Mouse (Mus musculus) urinary bladder, postnatal 14 days (tissue): ENCODE measurements around the gene Med16.

Experiments used
- DNase-seq: peaks from one replicate; pipeline ENCODE4 v3.0.0; 2021; ENCODE audit warnings: low spot score

Med16 gene

DNA sequence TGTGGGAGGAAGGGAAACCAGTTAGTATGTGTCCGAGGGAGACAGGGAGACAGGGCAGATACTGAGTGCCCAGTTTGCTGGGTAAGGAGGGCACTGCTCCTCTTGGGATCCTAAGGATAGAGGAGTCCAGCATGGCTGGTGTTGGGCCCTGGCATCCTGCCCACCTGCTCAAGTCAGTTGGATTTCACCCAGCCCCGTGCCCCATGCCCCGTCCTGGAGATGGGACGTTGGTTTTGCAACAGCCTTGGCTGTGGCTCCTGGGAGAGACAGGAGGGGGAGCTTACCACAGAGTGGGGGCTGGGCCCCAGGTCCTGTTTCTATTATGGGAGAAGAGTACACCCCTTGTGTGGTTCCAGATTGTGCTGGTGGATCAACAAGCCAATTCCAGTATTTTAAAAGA lies 24.3 kb downstream of the Med16 start:
- DNase-seq = no peak

DNA sequence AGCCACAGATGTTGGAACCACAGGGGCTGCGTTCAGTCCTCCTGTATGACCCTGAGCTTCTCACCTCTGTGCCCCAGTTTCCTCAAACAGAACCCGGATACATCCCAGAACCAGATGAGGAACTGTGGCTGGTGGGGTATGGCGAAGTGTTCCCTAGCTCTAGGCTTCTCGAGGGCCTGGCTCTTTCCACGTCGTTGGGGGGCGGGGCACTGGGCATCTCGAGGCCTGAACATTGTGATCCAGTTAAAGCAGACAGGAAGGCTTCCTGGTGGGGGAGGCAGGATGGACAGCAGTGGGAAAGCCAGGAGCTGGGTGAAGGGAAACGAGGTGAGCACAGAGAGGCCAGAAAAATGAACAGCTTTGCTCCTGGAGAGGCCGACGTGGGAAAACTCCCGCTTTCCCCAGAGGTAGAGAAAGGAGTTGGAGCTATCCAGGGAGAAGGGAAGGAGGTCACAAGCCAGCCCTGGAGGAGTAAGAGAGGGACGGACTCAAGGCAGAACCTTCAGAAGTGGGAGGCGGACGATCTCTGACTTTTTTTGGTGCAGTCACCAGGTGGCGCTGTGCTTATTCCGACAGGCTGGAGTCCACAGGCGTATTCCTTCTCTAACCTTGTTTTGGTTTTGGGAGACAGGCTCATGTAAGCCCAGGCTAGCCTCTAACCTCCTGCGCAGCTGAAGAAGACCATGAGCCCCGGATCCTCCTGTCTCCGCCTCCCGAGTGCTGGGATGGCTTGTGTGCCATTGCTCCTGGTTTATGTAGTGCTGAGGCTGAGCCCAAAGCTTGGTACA lies 25.2 kb downstream of the Med16 start:
- DNase-seq = peak; percentile 84

DNA sequence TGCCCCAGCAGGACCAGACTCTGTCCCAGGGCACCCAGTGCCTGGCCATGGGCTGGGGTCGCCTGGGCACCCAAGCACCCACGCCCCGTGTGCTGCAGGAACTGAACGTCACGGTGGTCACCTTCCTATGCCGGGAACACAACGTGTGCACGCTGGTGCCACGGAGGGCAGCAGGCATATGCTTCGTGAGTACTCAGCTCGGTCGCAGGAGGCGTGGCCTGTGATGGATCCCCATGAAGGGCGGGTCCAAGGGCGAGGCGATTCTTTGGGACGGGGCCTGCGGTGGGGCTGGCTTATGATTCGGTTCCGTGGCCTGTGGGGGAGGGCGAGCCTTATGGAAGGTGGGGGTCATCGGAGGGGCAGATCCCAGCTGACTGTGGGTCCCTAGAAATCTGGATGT lies 26.7 kb downstream of the Med16 start:
- DNase-seq = no peak

DNA sequence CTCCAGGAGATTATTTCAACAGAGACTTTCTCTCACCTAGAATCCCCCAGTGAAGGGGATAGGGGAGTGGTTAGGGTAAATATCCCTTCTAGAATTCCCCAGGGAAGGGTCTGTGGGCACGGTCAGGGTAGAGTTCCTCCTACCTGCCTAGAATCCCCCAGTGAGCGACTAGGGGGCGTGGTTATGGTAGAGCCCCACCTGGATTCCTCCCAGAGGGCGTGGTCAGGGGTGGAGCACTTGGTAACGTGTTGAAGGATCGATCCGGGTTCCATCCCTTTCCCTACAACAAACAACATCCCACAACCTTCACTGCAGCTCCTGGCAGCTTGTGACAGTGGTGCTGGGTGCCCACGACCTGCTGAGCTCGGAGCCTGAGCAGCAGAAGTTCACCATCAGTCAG lies 28.0 kb downstream of the Med16 start:
- no peak for DNase-seq

DNA sequence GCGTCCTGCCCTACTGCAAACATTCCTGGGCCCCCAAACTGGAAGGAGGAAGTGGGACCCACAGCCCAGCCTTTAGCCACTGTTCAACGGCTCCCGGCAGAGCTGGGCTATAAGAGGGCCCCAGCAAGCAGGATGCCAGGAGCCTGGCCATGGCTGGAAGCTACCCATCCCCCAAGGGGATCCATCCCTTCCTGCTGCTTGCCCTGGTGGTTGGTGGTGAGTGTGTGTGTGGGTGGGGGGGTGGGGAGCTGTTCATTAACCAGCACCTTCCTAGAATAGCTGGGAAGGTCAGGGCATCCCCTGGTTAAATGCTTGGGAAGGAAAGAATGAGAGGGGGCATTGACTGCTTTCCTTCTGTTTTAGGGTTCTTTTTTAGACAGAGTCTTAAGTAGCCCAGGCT lies 29.2 kb downstream of the Med16 start:
- no peak for DNase-seq

DNA sequence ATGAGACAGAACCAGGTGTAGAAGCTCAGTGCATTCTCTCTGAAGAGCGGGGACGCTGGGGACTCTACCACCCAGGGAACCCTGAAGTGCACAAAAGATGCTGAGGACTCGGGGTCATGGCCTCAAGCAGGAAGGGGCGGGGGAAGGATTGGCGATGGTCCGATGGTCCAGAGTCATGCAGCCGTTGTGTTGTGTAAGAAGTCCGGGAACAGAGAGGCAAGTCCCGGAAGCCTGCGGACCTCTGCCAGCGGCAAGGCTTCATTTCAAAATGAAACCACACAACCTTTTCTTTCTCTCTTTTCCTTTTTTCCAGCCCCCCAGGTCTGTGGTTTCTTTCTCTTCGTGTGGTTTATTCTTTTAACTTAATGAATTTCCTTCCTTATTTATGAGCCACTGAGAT lies 31.0 kb downstream of the Med16 start:
- no peak for DNase-seq

DNA sequence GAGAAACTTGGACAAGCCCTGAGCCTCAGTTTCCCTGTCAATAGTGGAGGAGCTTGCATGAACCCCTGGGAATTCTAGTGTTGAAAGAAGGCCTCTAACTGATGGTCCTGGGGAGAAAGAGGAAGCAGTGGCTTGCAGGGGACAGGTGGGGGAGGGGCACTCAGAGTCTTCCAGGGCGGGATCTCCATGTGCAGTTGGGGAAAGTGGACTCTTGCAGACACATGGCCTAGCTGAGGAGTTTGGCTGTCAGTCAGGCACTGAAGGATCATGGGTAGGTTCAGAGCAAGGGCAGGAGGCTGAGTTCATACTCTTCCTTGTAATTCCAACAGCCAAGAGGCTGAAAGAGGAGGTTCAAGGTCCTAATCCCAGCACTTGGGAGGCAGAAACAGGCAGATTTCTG lies 31.5 kb downstream of the Med16 start:
- DNase-seq = no peak

DNA sequence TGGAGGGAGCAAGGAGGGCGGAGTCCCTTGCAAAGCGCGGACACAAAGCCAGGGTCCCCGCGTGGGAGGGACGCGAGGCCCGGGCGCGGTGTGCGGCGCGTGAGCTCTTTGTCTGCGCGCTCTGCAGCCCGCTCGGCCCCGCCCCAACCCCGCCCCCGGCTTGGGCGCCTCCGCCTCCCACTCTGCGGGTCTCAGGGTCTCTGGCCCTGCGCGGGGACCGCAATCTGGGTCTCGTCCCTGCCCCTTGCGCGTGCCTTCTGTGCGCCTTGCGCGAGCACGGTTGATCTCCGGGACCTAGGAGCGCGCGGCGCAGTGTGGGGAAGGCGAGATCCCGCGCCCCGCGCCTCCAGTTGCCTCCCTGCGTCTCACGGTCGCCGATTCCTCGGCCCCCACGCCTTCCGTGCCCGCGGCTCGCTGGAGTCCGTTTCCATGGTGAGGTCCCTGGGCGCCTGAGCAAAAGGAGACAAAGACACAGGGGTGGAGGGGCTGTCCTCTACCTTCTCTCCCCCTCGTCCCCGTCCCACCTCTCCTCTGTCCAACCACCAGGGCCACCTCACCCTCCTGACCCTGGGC lies 34.3 kb downstream of the Med16 start, which contains the start of the genes Prtn3 and Plppr3:
Prtn3 (plus strand) TSS at position 187 of the 573 bp plus-strand sequence.
Plppr3 (minus strand) TSS at position 345 of the 573 bp plus-strand sequence.
- DNase-seq = no peak

DNA sequence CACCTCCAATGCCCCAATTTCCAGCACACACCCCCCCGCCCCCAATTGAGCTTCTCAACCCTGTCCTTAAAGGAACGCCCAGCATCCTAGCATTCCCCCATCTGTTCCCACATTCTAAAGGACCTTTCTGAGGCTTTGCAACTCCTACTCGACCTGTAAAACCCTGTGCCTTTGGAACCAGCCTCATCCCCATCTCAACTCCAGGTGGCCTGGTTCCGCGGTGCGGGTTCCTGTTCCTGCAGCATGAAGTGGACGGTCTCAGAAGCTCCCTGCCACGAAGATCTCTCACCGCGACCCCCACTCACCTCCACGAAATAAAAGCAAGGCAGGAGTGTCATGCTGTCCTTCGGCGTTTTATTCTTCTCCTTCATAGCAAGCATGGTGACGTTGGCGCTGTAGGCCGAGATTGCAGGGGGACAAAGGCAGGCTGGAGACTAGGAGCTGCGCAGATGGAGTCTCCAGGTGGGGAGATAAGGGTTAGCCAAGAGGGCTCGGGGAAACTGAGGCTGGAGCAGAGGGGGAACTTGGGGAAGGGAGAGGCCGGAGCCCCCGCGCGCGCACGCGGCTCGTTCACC lies 34.9 kb downstream of the Med16 start:
- DNase-seq = no peak

DNA sequence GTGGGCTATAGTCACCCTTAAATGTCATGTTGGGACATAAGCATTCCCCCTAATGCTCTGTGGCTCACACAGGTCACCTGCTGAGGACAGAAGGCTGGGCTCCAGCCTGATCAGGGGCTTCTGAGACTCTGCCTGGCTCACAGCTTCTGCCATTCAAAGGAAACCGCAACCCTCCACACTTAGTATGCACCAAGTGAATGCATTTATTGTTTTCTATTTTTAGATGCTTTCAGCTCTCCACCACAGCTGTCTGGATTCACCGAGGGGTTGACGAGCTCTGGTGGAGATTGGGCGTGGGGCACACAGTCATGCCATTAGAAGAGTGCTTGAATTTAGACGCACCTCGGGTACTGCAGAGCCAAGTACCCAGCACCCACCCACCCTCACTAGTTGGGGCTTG lies 35.4 kb downstream of the Med16 start:
- DNase-seq = no peak

DNA sequence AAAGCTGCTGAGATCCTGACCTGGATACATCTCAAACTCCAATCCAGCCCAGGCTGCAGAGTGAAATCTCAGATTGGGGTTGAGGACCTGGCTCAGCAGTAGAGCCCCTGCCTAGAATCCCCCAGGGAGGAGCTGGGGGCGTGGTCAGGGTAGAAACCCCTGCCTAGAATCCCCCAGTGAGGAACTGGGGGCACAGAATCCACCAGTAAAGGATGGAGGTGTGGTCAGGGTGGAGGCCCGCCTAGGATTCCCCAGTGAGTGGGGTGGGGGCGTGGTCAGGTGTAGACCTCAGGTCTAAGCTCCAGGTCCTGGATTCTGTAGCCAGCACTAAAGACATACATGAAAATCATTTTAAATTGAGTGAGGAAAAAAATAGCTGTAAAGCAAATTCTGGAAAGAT lies 35.9 kb downstream of the Med16 start:
- DNase-seq = no peak

DNA sequence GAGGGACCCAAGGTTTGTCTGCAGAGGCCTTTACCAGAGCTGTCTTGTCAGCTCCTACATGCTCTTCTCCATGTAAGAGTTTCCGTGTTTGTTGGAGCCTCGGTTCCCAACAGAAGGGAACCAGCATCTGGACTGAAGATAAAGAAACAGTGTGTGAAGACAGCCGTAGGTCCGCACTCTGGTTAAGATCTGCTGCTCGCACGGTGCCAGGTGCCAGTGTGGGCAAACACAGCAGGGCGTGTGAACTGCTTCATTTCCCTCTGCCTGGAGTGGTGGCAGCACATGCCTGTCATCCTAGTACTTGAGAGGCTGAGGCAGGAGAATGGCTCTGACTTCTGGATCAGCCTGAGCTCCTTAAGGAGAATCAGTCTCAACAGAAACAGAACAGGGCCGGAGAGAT lies 36.9 kb downstream of the Med16 start:
- DNase-seq = no peak

DNA sequence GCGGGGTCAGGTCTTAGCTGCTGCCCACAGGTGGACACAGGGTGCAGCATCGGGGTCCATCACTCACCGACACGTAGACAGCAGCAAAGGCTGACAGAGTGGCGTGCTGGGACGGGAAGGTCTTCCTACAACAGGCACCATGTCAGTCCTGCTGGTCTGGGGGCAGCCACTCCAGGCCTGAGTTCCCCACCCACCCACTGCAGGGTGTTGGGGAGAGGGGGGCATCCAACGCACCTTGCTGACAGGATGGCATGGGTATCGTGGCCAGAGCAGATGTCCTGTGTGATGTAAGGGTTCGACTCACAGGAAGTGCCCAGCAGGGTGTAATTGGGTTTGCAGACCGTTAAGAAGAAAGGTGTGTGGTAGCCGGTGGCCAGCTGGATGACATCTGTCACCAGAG lies 42.1 kb downstream of the Med16 start:
- no peak for DNase-seq

DNA sequence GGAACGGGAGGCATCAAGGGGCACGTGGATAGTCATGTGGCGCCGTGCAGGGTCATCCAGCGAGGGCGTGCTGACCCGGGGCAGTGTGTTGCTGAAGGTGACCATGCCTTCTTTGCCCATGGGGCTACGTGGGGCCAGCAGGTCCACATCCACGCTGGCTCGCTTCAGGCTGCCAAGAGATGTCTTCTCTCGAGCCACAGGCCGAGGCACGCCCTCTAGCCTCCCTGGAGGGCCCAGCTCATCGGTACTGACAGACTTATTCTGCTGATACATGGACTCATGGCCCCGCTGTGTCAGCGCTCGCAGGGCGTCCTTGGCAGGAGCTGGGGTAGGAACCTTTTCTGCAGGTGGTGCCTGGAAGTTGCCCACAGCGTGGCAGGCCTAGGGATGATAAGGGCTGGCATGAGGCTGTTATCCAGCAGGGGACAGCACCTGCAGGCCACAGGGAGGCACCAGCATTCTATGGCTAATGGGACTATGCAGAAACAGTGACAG lies 42.9 kb downstream of the Med16 start:
- DNase-seq = no peak

DNA sequence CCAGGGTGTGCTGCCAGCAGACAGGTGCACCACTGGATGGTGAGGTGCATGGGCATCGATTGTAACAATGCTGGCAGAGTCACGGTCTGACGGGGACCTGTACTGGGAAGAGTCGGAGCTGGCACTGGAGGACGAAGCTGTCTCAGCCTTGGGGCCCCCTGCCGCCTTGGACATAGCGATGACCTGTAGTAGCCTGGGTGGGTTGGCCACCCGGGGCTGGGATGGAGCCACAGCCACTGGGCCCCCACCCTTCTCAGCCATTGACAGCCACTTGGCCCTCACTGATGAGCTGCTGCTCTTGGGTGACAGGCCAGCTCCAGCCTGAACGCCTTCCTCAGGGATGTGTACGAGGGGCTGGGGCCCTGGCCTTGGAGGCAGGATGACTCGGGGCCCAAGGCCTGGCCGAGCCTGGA lies 43.5 kb downstream of the Med16 start:
- DNase-seq = no peak

DNA sequence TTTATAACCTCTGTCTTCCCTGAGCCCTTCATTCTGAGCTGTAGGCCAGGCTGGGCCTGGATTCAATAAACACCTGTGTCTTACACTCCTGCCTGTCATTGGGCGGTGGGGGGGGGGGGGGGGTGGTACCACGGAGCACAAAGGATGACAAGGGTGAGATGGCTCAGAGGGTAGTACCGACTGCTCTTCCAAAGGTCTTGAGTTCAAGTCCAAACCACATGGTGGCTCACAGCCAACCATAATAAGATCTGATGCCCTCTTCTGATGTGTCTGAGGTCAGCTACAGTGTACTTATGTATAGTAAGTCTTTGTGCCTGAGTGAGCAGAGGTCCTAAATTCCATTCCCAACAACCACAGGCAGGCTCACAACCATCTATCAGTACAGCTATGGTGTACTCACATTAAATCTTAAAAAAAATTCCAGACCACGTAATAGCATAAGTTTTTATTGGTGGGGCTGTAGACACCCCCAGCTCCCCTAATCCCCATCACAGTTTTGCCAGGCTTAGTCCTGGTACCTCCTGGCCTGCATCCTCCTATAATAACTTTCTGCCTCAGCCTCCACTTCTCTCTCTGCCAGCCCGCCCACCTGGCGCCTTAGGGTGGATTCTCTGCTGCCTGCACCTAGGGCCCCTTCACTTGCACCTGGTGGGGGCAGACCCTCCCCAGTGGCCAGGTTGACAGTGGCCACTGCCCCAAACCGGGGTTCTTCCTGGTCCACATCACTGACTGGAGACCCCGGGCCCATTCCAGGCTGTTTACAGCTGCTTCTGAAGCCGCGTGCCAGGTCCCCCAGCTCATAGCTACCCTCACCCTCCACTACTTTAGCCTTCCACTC lies 44.2 kb downstream of the Med16 start:
- no peak for DNase-seq

DNA sequence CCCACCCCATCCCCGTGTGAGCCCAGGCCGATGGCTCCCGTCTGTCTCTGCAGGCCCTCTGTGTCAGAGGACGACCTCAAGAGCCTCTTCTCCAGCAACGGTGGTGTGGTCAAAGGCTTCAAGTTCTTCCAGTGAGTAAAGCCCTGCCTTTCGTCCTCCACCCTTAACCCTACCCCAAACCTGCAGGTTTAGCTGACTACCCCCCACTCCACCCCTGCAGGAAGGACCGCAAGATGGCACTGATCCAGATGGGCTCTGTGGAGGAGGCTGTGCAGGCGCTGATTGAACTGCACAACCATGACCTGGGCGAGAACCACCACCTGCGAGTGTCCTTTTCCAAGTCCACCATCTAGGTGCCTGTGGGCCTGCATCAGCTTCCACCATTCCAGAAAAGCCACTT lies 45.8 kb downstream of the Med16 start:
- no peak for DNase-seq

DNA sequence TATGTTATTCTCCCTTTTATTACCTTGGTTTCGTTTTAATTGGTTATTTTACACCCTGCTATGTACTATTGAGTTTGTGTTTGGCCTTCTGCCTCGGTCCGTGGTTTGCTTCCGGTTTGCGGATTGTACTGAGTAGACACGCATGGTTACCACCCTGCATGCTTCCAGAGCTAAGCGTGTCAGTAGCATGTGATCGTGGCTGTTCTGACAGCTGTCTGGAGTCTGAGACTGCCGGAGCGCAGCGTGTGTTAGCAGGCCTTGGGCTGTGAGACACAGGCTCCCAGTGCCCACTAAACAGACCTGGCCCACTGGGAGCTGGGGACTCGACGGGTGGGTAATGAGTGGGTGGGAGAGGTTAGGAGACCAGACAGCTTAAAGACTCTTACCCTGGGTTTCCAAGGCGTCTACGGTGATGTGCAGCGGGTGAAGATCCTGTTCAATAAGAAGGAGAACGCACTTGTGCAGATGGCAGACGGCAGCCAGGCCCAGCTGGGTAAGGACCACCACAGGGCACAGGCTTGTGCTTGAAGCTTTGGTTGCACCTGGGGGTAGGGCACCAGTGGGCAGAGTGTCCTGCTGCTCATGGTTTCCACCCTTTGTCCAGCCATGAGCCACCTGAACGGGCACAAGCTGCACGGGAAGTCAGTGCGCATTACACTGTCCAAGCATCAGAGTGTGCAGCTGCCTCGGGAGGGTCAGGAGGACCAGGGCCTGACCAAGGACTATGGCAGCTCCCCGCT lies 46.5 kb downstream of the Med16 start:
- DNase-seq = no peak

DNA sequence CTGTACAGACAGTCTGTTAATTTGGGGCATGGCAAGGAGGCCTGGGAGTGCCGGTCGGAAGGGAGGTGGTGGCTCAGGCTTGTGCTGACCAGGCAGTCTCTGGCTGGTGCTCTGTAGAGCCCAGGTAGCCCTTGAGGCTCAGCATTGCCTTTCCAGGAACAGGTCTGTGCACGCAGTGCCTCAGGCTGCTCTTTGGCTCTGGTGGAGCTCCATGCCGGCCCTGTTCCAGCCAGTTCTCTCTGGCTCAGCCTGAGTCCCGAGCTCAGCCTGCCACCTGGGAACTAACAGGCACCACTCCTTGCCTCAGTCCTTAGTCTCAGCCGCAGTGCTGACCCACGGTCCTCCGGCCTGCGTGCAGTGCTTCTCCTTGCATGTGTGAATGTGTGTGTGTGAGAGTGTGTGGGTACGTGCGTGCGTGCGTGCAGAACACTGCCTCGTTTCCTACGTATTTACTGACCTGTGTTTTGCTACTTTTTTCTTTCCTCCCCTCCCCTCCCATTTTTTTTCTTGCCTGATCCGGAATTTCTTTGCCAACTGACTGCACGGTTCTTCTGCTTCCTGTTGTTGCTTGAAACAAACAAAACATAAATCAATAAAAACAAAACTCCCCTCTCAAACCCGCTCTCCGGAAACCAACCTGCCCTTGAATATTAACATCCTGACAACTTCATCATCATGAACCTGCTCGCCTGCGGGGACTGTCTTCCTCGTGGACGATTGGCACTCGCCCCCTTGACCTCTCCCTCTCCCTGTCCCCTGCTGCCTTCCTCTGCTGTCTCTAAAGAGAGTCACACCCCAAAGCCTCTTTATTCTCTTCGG lies 47.3 kb downstream of the Med16 start:
- no peak for DNase-seq

DNA sequence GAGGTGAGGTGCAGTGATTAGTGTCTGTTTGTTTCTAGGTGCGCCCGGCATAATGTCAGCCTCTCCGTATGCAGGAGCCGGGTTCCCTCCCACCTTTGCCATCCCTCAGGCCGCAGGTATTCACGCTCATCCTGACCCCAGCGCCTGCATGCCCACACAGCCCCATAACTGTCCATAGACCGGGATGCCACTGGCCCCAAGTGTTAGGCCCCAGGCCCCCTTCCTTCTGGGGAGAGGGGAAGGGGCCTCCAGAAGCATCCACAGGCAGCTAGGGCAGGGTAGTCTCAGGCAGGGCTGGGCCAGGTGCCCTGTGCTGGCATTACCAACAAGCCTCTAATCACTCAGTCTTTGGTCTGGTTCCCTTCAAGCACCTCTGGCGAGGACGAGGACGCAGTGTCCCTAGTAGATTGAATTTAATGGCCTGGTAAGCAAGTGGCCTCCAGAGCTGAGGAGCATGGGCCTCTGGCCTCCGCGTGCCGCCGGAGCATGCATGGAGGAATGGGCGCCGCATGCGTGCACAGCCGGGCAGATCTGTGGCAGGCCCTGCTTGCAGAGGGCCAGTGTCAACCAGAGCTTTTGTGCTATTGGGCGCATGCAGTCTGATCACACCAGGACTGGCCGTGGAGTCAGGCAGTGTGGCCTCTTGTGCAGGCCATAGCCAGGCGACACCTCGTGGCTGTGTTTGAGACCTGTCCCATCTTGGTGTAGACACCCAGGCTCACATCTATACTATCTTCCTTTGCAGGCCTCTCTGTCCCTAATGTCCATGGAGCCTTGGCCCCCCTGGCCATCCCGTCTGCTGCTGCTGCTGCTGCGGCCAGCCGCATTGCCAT lies 48.4 kb downstream of the Med16 start:
- no peak for DNase-seq
